Mouse (Mus musculus) inflammation-experienced regulatory T-cells (primary cell): Measurements from ENCODE around the gene Mup10. TPM values are rescaled to one million over a fixed set of nuclear protein-coding genes. Genes with fewer than 3 reads are reported as not detected.

ENCODE experiments used
- polyA plus RNA-seq, 2 experiments: library from polyadenylated mRNA; unstranded; fragments of 100-300 nt; shearing (Covaris generic); gene quantifications; one replicate each; pipeline ENCODE4 v1.2.1; 2017

The Mup10 gene
- polyA plus RNA-seq: 1 to 10 TPM in 1 of 2 experiments, not detected in 1; 1.2 TPM

GRCm38 (mm10) chr4:60582099-60582498 lies at the start of gene Mup10:
TSS of gene Mup10 (minus strand) at chr4:60582199.

Other genes starting within 250 kb of the Mup10 start
- not detected for gene Mup9, start 160.2 kb downstream of the Mup10 start, polyA plus RNA-seq
- 1 to 10 TPM in 1 of 2 experiments, under 1 TPM in 1; 0.31 to 1.4 TPM for gene Mup1, start 80.2 kb downstream of the Mup10 start, polyA plus RNA-seq
- 10 to 100 TPM in 1 of 2 experiments, 1 to 10 TPM in 1; 2.0 to 11.3 TPM for gene Mup11, start 80.2 kb upstream of the Mup10 start, polyA plus RNA-seq
- under 1 TPM in 1 of 2 experiments, not detected in 1; 0.22 TPM for gene Mup12, start 159.1 kb upstream of the Mup10 start, polyA plus RNA-seq
- not detected for gene Mup22, start 239.3 kb upstream of the Mup10 start, polyA plus RNA-seq